Mouse (Mus musculus): ENCODE data around the gene Med13l.

DNA sequence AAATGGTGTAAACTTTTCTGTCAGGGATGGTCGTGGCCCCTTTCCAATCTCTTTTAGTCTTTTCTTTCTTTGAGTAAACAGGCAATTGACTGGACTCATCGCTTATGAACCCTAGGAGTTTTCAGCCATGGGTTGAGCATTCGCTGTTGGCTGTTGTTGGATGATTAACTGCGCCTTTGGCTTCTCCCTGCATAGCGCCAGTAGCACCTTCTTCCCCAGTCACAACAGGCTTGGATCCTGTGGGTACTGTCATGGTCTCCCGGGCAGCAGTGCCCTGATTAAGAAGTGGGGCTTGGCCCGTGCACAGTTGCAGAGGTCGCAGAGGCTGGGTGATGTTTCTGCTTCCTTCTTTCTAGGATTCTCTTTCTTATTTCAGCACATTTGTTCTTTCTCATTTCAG is 124.7 kb downstream of the Med13l start:
- no peak for TF ChIP-seq CTCF (IDR thresholded peaks at IDR 0.05; ENCODE audit: low read depth)
- TF ChIP-seq EP300 (IDR thresholded peaks at IDR 0.05; ENCODE audit: low read depth) = no peak
